Mouse (Mus musculus): Measurements from ENCODE around the gene Zfp383. TPM values are rescaled to one million over a fixed set of nuclear protein-coding genes. Genes with fewer than 3 reads are reported as not detected.
"Not testable (repeated sequence)": the region's sequence is repeated elsewhere in the genome, so short reads cannot be mapped to it uniquely, and the experiment has no call there.

Gene Zfp383
- polyA plus RNA-seq, 1 experiment from 2014 or later, result 4.7 TPM

- Histone ChIP-seq H3K4me3 (no peak overlapping the region), H3K4me2 (no peak overlapping the region), H3K27ac (no peak overlapping the region), H3K36me3 (peaks cover 8% of the 10 kb centered on the region; the same call in 1 of the 2 replicates), H3K27me3 (no peaks in the 10 kb centered on the region), H3K9ac (no peak overlapping the region), H3K9me3 (no peaks in the 10 kb centered on the region), H3K4me1 (no peaks in the 10 kb centered on the region)
- no peak for ATAC-seq (ENCODE audit: borderline replicate concordance, extremely low read depth, low FRiP score, low TSS enrichment)
- WGBS, result 42% methylated on average over 2 of the region's 2 CpGs
Observed at GRCm38 (mm10) chr7:29942740-29943139, 34.7 kb downstream of the Zfp383 start.

- no peak overlapping the region for H3K4me2 ChIP-seq
- no peak overlapping the region for H3K9ac ChIP-seq
- ATAC-seq (ENCODE audit: borderline replicate concordance, extremely low read depth, low FRiP score, low TSS enrichment), result no peak
- H3K27me3 ChIP-seq, result no peaks in the 10 kb centered on the region
- no peaks in the 10 kb centered on the region for H3K9me3 ChIP-seq
- no peak overlapping the region for H3K4me3 ChIP-seq
- peaks cover 13% of the 10 kb centered on the region for H3K36me3 ChIP-seq
- WGBS, result 65% methylated on average over 2 of the region's 2 CpGs
- no peaks in the 10 kb centered on the region for H3K4me1 ChIP-seq
- no peak overlapping the region for H3K27ac ChIP-seq
Observed at GRCm38 (mm10) chr7:29943720-29944119, 35.7 kb downstream of the Zfp383 start.

- H3K4me3 ChIP-seq, result no peak overlapping the region
- no peaks in the 10 kb centered on the region for H3K9me3 ChIP-seq
- no peaks in the 10 kb centered on the region for H3K27me3 ChIP-seq
- 84% methylated on average over 2 of the region's 2 CpGs for WGBS
- no peak overlapping the region for H3K4me2 ChIP-seq
- H3K4me1 ChIP-seq, result no peaks in the 10 kb centered on the region
- ATAC-seq (ENCODE audit: borderline replicate concordance, extremely low read depth, low FRiP score, low TSS enrichment), result no peak
- no peak overlapping the region for H3K27ac ChIP-seq
- peaks cover 16% of the 10 kb centered on the region for H3K36me3 ChIP-seq
- no peak overlapping the region for H3K9ac ChIP-seq
Observed at GRCm38 (mm10) chr7:29944201-29944600, 36.2 kb downstream of the Zfp383 start.

GRCm38 (mm10) chr7:29953086-29953485, 45.1 kb downstream of the Zfp383 start:
- WGBS, result 33% methylated on average over 10 of the region's 10 CpGs
- H3K9ac ChIP-seq, result peak overlapping the region; percentile 82
- no peaks in the 10 kb centered on the region for H3K27me3 ChIP-seq
- peak overlapping the region; percentile 68 for H3K4me2 ChIP-seq
- H3K9me3 ChIP-seq, result no peaks in the 10 kb centered on the region
- peak overlapping the region; percentile 96; the same call in 1 of the 2 replicates for H3K27ac ChIP-seq
- no peak for ATAC-seq (ENCODE audit: borderline replicate concordance, extremely low read depth, low FRiP score, low TSS enrichment)
- peaks cover 14% of the 10 kb centered on the region for H3K36me3 ChIP-seq
- peak overlapping the region; percentile 72 for H3K4me3 ChIP-seq
- H3K4me1 ChIP-seq, result peaks cover 4% of the 10 kb centered on the region; the same call in 1 of the 2 replicates

- WGBS, result under 1% methylated on average over 52 of the region's 52 CpGs
- H3K9ac ChIP-seq, result peak within 1 kb of the TSS; percentile 82
- ATAC-seq (ENCODE audit: borderline replicate concordance, extremely low read depth, low FRiP score, low TSS enrichment), result peak; percentile 93
Observed at GRCm38 (mm10) chr7:29953513-29954401, 45.7 kb downstream of the Zfp383 start, which contains the start of gene Zfp74. Gene Zfp74, minus strand, starts transcription at chr7:29954089.

GRCm38 (mm10) chr7:29954731-29955130, 46.7 kb downstream of the Zfp383 start:
- peaks cover 4% of the 10 kb centered on the region; the same call in 1 of the 2 replicates for H3K4me1 ChIP-seq
- 14% methylated on average over 4 of the region's 4 CpGs for WGBS
- H3K9ac ChIP-seq, result no peak overlapping the region
- peak overlapping the region; percentile 72; the same call in 1 of the 2 replicates for H3K4me3 ChIP-seq
- no peaks in the 10 kb centered on the region for H3K9me3 ChIP-seq
- ATAC-seq (ENCODE audit: borderline replicate concordance, extremely low read depth, low FRiP score, low TSS enrichment), result no peak
- no peaks in the 10 kb centered on the region for H3K27me3 ChIP-seq
- no peak overlapping the region for H3K27ac ChIP-seq
- peak overlapping the region; percentile 68 for H3K4me2 ChIP-seq
- H3K36me3 ChIP-seq, result peaks cover 7% of the 10 kb centered on the region; the same call in 1 of the 2 replicates

More at GRCm38 (mm10) chr7:29953513-29954401, 45.7 kb downstream of the Zfp383 start, which contains the start of gene Zfp74:
- Histone ChIP-seq H3K4me1 (peaks cover 4% of the 10 kb centered on the region; the same call in 1 of the 2 replicates), H3K27me3 (no peaks in the 10 kb centered on the region), H3K27ac (peak within 1 kb of the TSS; percentile 96), H3K36me3 (peaks cover 10% of the 10 kb centered on the region; the same call in 1 of the 2 replicates), H3K4me2 (peak within 1 kb of the TSS; percentile 68), H3K4me3 (peak within 1 kb of the TSS; percentile 72), H3K9me3 (no peaks in the 10 kb centered on the region)

- H3K27me3 ChIP-seq, result no peaks in the 10 kb centered on the region
- 0 out of 2 replicates have a peak, but pooled peaks cover 1% of the 10 kb centered on the region for H3K36me3 ChIP-seq
- H3K9me3 ChIP-seq, result no peaks in the 10 kb centered on the region
- peak overlapping the region; percentile 29 for H3K4me2 ChIP-seq
- H3K4me1 ChIP-seq, result peaks cover 4% of the 10 kb centered on the region; the same call in 1 of the 2 replicates
- ATAC-seq (ENCODE audit: borderline replicate concordance, extremely low read depth, low FRiP score, low TSS enrichment), result no peak
- no peak overlapping the region for H3K27ac ChIP-seq
- WGBS, result 37% methylated on average over 10 of the region's 10 CpGs
- H3K4me3 ChIP-seq, result peak overlapping the region; percentile 2; the same call in 1 of the 2 replicates
- no peak overlapping the region for H3K9ac ChIP-seq
Observed at GRCm38 (mm10) chr7:29956257-29956656, 48.2 kb downstream of the Zfp383 start.

GRCm38 (mm10) chr7:29958125-29958724, 50.2 kb downstream of the Zfp383 start:
- Histone ChIP-seq H3K4me2 (no peak overlapping the region), H3K4me3 (no peak overlapping the region), H3K9ac (no peak overlapping the region), H3K36me3 (no peaks in the 10 kb centered on the region), H3K9me3 (no peaks in the 10 kb centered on the region), H3K27me3 (no peaks in the 10 kb centered on the region), H3K27ac (no peak overlapping the region), H3K4me1 (peaks cover 4% of the 10 kb centered on the region; the same call in 1 of the 2 replicates)
- 76% methylated on average over 11 of the region's 11 CpGs for WGBS
- no peak for ATAC-seq (ENCODE audit: borderline replicate concordance, extremely low read depth, low FRiP score, low TSS enrichment)

- H3K36me3 ChIP-seq, result no peaks in the 10 kb centered on the region
- H3K9ac ChIP-seq, result no peak overlapping the region
- no peak overlapping the region for H3K27ac ChIP-seq
- no peak for ATAC-seq (ENCODE audit: borderline replicate concordance, extremely low read depth, low FRiP score, low TSS enrichment)
- no peak overlapping the region for H3K4me2 ChIP-seq
- H3K4me1 ChIP-seq, result peaks cover 4% of the 10 kb centered on the region; the same call in 1 of the 2 replicates
- H3K27me3 ChIP-seq, result no peaks in the 10 kb centered on the region
- H3K9me3 ChIP-seq, result no peaks in the 10 kb centered on the region
- 50% methylated on average over 3 of the region's 3 CpGs for WGBS
- no peak overlapping the region for H3K4me3 ChIP-seq
Observed at GRCm38 (mm10) chr7:29959004-29959403, 51.0 kb downstream of the Zfp383 start.

GRCm38 (mm10) chr7:29965115-29965810, 57.2 kb downstream of the Zfp383 start:
- not testable (repeated sequence) for H3K9ac ChIP-seq; H3K36me3 ChIP-seq; ATAC-seq (ENCODE audit: borderline replicate concordance, extremely low read depth, low FRiP score, low TSS enrichment); H3K27ac ChIP-seq; H3K9me3 ChIP-seq; H3K4me3 ChIP-seq; H3K4me1 ChIP-seq; H3K4me2 ChIP-seq; H3K27me3 ChIP-seq
- 49% methylated on average over 32 of the region's 39 CpGs for WGBS
